Mouse (Mus musculus) heart, adult 2 months (tissue): ENCODE measurements around the gene Ccdc85b.

Experiments used
- CTCF ChIP-seq: fragments of 200-600 bp; IDR thresholded peaks from 2 replicates; pipeline ENCODE4 v1.8.1; 2022; ENCODE audit warnings: antibody characterized with exemption, mild to moderate bottlenecking, moderate library complexity
- EP300 ChIP-seq: fragments of 200-500 bp; IDR thresholded peaks from 2 replicates; pipeline ENCODE4 v1.6.1; 2011; ENCODE audit warnings: low read depth, low read length, control low read depth; ENCODE audit not compliant: insufficient read depth

DNA sequence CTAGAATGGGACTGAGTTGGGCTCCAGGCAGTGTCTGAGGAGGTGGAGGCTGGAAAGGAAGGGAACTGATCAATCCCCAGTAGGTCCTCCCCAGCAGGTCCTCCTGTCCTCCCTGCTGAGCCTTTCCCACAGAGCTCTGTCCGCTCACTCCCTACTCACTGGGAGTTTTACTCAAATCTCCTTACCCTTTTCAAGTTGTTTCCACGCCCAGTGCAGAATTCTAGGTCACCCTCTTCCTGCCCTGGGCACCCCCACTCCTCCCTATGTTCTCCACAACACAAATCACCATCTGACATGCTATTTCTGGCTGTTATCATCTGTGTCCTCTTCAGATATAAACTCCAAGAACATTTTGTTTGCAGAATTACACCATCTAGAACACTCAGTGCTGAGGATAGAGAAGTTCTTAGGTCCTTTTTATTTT lies 43.1 kb downstream of the Ccdc85b start:
- TF ChIP-seq EP300, result peak; percentile 74; the same call in 1 of the 2 replicates
- TF ChIP-seq CTCF, result no peak
